Mouse (Mus musculus): ENCODE results near the gene Gm16223.

Gene Gm16223

GRCm38 (mm10) chr5:42067476-42068187 lies at the start of gene Gm16223:
Gene Gm16223, plus strand, starts transcription at chr5:42067960.
- no peak for DNase-seq (ENCODE audit: low spot score in 2 of 2)

DNA sequence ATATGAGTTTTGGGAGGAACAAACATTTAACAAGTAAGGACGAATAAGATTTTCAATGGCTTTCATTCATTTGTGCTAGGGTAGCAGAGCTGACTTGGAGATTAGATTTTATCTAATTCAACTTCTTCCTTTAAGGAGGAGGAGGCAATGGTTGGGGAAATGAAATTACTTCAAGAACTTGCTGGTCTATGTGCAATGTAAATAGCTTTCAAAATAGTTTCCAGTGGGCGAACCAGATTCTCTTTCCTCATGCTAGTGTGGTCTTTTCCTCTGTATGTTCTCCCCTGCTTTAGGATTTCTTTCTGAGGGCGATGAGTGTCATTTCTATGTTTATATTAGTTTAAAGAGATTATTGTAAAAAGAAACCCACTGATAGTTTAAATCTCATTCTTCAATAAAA lies 45.7 kb upstream of the Gm16223 start:
- DNase-seq (ENCODE audit: low spot score in 2 of 2) = no peak

GRCm38 (mm10) chr5:42023521-42023920 lies 44.2 kb upstream of the Gm16223 start:
- DNase-seq (ENCODE audit: low spot score in 2 of 2) = no peak

DNA sequence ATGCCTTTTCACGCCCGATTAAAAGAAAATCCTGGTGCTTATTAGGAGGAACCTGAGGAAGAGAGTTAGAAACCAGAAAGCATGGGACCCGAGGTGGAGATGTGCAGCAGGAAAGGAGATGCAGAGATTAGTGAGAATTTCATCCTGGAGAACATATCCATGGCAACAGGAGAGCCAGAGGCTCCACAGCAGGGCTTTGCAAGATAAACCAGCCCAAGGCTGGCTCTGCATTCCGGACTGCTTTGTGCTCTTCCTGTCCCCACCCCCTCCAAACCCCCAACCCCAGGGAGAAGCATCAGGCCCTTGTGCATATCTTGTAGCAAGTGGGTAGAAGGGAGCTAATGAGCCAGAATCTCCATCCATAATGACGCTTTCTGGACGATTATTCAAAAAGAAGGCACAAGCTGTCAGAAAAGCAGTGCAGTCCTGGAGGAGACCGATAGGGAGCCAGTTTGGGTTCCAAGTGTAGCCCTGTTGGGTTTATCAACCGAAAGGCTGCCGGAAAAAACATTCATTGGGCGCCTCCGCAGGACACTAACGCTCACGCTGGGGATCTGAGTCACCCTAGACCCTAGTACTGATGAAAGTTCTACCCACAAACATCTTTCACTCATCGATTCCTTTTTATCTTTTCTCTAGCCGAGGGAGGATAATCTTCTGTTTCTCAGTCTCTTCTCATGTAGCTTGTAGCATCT lies 31.2 kb upstream of the Gm16223 start:
- DNase-seq (ENCODE audit: low spot score in 2 of 2) = no peak

- DNase-seq (ENCODE audit: low spot score in 2 of 2) = no peak
Measured at GRCm38 (mm10) chr5:42054636-42055035, 13.1 kb upstream of the Gm16223 start.

GRCm38 (mm10) chr5:42055151-42055550 lies 12.6 kb upstream of the Gm16223 start:
- DNase-seq (ENCODE audit: low spot score in 2 of 2) = no peak

GRCm38 (mm10) chr5:42065090-42065489 lies 2.7 kb upstream of the Gm16223 start:
- DNase-seq (ENCODE audit: low spot score in 2 of 2) = no peak

- DNase-seq (ENCODE audit: low spot score in 2 of 2) = no peak
Measured at GRCm38 (mm10) chr5:42067075-42067474, 685 bp upstream of the Gm16223 start.

- DNase-seq (ENCODE audit: low spot score in 2 of 2) = no peak
Measured at GRCm38 (mm10) chr5:42068188-42068579, 424 bp downstream of the Gm16223 start.

- no peak for DNase-seq (ENCODE audit: low spot score in 2 of 2)
Measured at GRCm38 (mm10) chr5:42116586-42117346, 49.0 kb downstream of the Gm16223 start.

DNA sequence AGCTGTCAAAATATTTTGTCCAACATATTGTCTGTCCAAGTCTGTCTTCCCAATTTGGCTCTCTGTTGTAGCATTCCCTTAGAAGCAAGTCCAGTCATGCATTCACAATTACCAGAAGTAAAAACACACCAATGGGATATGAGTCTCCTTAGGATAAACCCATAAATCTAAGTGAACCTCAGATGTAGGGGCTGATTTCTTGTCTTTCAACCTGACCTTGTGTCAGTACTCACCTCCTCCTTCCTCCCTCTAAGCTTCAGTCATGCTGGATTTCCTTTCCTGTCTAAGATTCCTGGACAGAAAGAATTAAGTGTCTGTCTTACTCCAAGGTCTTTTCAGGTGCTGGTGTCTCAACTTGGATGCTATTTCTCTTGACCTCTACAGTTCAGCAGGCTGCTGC lies 57.8 kb downstream of the Gm16223 start:
- no peak for DNase-seq (ENCODE audit: low spot score in 2 of 2)

DNA sequence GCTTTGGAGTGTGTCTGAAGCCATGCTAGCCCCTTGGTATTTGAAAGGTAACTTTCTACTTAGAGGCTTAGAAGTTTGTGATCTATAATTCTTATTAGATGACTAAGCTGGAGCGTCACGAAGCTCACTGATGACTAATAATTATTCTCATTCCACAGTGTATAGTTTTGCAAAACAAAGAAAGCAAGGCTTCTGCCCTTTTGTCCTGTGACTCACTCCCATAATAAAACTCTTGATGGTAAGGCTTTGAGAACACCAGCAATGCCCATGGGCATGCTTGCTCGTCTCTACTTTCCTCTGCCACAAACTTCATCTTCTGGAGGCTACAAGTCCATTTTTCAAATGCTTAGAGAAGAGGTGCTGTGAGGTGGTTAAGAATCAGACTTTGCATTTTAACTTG lies 87.9 kb downstream of the Gm16223 start:
- no peak for DNase-seq (ENCODE audit: low spot score in 2 of 2)

DNA sequence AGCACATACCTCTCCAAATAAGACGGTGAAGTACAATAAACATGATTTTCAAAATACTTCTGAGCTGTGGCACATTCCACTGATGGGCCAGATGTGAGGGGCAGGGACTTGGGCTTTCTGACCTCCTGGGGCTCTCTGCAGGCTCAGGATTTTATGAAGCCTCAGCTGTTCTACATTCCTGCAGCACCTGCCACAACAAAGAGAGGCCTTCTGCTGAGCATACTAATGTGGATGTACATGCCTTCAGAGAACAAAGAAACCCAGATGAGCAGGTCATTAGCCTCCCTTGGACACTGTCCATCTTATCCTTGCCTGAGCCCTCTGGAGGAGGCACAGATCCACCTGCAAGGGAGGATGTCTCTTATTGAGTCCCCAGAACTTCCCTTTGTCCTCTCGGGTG lies 97.0 kb downstream of the Gm16223 start:
- no peak for DNase-seq (ENCODE audit: low spot score in 2 of 2)

DNA sequence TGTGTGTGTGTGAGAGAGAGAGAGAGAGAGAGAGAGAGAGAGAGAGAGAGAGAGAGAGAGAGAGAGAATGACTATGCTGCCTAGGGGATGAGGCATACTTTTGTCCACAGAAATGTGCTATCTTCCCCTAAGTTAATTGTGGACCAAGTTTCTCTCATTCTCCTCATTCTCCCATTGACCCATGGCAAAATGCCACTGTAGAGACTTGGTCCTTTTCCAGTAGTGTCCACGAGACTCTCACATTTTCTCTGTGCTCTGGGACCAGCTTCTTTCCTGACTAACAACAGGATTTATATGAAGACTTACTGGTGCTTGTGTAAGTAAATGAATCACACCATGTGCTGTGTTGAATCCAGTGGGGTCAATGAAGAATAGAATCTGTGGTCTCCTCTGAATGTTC lies 98.6 kb downstream of the Gm16223 start:
- no peak for DNase-seq (ENCODE audit: low spot score in 2 of 2)

DNA sequence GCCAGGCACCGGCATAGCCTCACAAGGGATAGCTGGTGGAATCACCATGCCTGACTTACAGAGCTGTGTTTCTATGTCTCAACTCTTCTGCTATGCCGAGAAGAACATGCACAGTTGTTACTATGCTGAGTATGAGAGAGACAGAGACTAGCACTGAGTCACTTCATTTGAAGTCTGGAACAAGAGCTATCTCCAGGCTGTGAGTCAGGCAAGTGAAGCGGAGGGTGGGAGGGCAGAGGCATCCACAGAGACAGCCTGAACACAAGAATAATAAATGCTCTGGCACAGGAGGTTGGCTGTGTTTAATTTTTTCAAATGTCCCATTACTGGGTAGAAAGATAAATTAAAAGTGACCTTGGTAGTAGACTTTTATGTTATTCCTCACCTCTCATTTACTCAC lies 100.3 kb downstream of the Gm16223 start:
- DNase-seq (ENCODE audit: low spot score in 2 of 2) = no peak

DNA sequence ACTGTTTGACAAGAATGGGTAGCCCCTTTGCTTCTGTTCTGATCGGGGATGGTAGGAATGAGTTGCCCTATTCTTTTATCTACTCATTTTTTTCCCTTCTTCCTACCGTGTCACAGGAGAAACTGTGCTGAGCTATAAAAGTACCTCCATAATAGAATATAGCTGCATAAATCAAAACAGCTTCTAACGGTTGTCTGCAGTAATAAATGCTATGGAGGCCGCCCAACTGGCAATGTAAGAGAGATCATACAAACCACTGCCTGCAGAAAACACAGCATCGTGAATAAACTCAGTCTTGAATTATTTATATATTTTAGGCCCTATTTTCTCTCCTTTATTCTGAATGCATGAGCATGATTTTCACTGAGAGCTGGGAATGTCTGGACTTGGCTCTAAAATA lies 101.0 kb downstream of the Gm16223 start:
- DNase-seq (ENCODE audit: low spot score in 2 of 2) = no peak

GRCm38 (mm10) chr5:42174109-42174508 lies 106.3 kb downstream of the Gm16223 start:
- DNase-seq (ENCODE audit: low spot score in 2 of 2) = no peak

GRCm38 (mm10) chr5:42175424-42175823 lies 107.7 kb downstream of the Gm16223 start:
- DNase-seq (ENCODE audit: low spot score in 2 of 2) = no peak

DNA sequence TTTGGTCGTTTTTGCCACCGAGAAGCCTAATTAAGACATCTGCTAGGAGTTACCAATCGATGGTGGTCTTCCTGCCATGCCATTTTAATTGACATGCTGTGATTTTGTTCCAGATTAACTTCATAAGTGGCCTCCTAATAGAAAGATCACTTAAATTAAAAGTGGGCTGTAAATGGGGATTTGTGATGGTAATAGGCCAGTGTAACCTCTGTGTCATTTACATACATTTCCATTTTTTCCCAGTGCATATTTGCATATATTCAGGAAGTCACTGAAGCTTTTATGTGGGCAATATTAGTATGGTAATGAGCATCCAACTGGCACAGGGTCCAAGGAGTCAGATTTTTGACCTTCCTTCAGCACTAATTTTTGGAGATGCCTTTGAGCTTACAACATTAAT lies 130.7 kb downstream of the Gm16223 start:
- no peak for DNase-seq (ENCODE audit: low spot score in 2 of 2)

- no peak for DNase-seq (ENCODE audit: low spot score in 2 of 2)
Measured at GRCm38 (mm10) chr5:42207456-42208122, 139.8 kb downstream of the Gm16223 start.

GRCm38 (mm10) chr5:42211554-42212338 lies 144.0 kb downstream of the Gm16223 start:
- DNase-seq (ENCODE audit: low spot score in 2 of 2) = no peak
